Mouse (Mus musculus) myocyte (in vitro differentiated cells): ENCODE measurements at regions not wholly inside any gene's neighbourhood (a gene's known extent, or its start where the extent isn't known, plus 50 kb on each side); places are given as distances from the start of the nearest gene placed in this dataset.

Experiments used
- E2F4 ChIP-seq: IDR thresholded peaks from one replicate; pipeline ENCODE4 v1.6.1; 2011; ENCODE audit warnings: mild to moderate bottlenecking, control low read depth, moderate library complexity; ENCODE audit not compliant: insufficient read depth
- MAX ChIP-seq: IDR thresholded peaks from one replicate; pipeline ENCODE4 v1.6.1; 2011; ENCODE audit warnings: low read depth, mild to moderate bottlenecking, control low read depth
- MYOD1 ChIP-seq, 3 experiments: IDR thresholded peaks; one replicate each; pipeline ENCODE4 v1.6.1; 2011; ENCODE audit warnings: control low read depth in 2 of 3, low read depth in 2 of 3, mild to moderate bottlenecking in 2 of 3, moderate library complexity in 1 of 3; ENCODE audit not compliant: insufficient read length in 2 of 3, control insufficient read depth in 1 of 3
- MYOG ChIP-seq, 3 experiments: IDR thresholded peaks; one replicate each; pipeline ENCODE4 v1.6.1; 2011; ENCODE audit warnings: control low read depth in 2 of 3, low read depth in 2 of 3, mild to moderate bottlenecking in 2 of 3; ENCODE audit not compliant: insufficient read length in 2 of 3, control insufficient read depth in 1 of 3, insufficient read depth in 1 of 3
- POLR2A ChIP-seq: IDR thresholded peaks from one replicate; pipeline ENCODE4 v1.6.1; 2011; ENCODE audit warnings: low read depth, mild to moderate bottlenecking, control low read depth, moderate library complexity; ENCODE audit not compliant: insufficient read length
- USF1 ChIP-seq: IDR thresholded peaks from one replicate; pipeline ENCODE4 v1.6.1; 2011; ENCODE audit warnings: low read depth, mild to moderate bottlenecking, control low read depth, moderate library complexity

DNA sequence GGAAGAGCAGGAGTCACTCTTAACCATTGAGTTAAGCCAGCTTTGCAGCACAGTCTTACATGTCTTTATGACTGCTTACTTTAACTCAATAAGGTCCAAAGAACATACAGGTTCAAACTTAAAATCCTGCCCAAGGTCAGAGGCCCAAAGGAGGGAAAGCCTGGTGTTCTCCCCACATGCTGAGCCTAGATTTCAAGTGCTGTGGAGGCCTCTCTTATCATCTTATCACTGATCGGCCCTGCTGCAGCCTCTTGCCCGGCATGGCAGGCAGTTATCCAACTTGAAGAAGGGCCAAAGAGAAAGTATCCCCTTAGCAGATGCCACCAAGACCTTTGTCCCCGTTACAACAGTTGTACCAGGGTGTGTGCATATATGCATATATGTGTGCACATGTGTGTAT is 170.0 kb upstream of the Dynlrb2 start:
- TF ChIP-seq E2F4 (no peak), MYOG (IDR thresholded peaks at IDR 0.05; ENCODE audit: control insufficient read depth in 1 of 3, insufficient read depth in 1 of 3, insufficient read length in 2 of 3, low read depth in 2 of 3) (no peak), POLR2A (no peak), MYOD1 (IDR thresholded peaks at IDR 0.05; ENCODE audit: control insufficient read depth in 1 of 3, insufficient read length in 2 of 3, low read depth in 2 of 3) (no peak), MAX (no peak), USF1 (no peak)
